Mouse (Mus musculus) lung, adult 10 weeks (tissue): ENCODE measurements around the gene Ift80. TPM values are rescaled to one million over a fixed set of nuclear protein-coding genes. Genes with fewer than 3 reads are reported as not detected.

ENCODE experiments used
- polyA plus RNA-seq: library from polyadenylated mRNA; stranded (reverse); fragments of 350-450 nt; fragmentation: Illumina TruSeq; extraction: RNeasy Lipid Tissue Mini Kit (QIAGEN cat#74804); gene quantifications from one replicate; pipeline ENCODE4 v1.2.3, GENCODE M21; 2014; ENCODE audit warnings: low read depth, low replicate concordance; ENCODE audit not compliant: insufficient read depth

The Ift80 gene
- polyA plus RNA-seq: 6.6 TPM

GRCm38 (mm10) chr3:69004437-69005337 is at the start of gene Ift80, which contains the start of gene Smc4:
TSS of gene Ift80 (minus strand) at chr3:69004570.
TSS of gene Smc4 (plus strand) at chr3:69004738.

DNA sequence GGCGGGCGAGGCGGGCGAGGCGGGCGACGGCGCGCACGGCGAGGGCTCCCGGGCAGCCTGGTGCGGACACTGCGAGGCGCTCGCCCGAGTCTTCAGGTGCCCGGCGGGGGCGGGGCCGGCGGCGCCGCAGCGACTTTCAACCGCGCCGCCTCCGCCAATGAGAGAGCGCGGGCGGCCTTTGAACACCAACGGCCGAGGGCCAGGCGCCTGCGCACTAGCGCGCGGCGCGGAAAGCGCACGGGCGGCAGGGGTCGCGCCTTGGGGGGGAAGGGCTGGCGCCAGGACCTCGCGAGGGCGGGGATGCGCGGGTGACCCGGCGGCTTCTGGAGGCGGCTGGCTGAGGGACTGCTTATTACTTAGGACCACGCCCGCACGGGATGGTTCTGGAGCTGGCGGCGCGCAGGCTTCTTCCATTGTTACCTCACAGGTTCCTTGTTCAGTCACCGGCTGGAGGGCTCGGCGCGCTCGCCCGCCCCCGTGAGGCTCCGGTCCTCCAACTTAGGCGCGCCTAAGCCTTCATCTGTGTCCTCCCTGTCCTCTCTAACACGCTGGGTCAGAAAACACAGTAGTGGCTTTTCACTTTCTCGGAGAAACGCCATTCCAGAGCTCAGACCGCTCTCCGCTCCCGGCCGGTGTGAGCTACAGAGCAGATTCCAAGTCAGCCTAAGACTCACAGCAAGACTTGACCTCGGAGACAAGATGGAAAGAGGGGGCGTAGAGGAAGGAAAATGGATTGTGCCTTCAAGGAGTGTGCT is 40.5 kb upstream of the Ift80 start, which contains the start of gene Trim59:
Gene Trim59, minus strand, starts transcription at position 111 of the 755 bp plus-strand sequence.

DNA sequence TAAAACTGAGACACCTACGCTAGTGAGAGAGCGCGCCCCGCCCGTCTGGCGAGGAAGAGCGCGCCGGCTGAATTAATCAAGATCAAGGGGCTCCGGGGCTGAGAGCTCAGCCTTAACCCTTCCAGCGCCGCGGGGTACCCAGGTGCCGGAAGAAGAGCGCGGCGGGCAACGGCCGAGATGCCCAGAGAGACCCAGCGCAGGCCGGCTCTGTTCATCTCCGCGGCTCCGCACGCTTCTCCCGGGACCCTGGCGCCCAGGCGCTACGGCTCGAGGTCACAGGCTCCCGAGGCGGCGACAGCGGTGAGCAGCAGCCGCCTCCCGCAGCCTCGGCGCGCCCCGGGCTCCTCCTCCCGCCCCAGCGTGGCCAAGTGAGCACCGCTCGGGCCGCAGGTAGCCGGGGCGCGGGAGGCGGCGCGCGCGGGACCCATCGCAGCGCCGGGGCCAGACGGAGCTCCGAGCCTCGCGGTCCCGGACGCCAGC is 135.1 kb downstream of the Ift80 start, which contains the start of gene 1110032F04Rik:
Gene 1110032F04Rik, plus strand, starts transcription at position 376 of the 480 bp plus-strand sequence.

Other genes starting within 250 kb of the Ift80 start
- 0.34 TPM for gene 1110032F04Rik, start 135.0 kb downstream of the Ift80 start, polyA plus RNA-seq
- 13.4 TPM for gene Smc4, start 168 bp upstream of the Ift80 start, polyA plus RNA-seq
- 3.5 TPM for gene Trim59, start 40.2 kb upstream of the Ift80 start, polyA plus RNA-seq
- 30.0 TPM for gene Kpna4, start 122.5 kb upstream of the Ift80 start, polyA plus RNA-seq
- gene Arl14, start 217.8 kb upstream of the Ift80 start, polyA plus RNA-seq: not detected